8 mouse cellular contexts compared by ENCODE assay signal in genomic region chr9:50767531-50768106, GRCm38 (mm10). TPM values are rescaled to one million over a fixed set of nuclear protein-coding genes. Genes with fewer than 3 reads are reported as not detected.
DNase-seq lines count a peak whose midpoint lies in the region; ATAC-seq and TF ChIP-seq lines count a peak whose summit lies in the region.

No protein-coding gene starts in this region.

- TF ChIP-seq EP300 in MEL (IDR thresholded peaks at IDR 0.05; ENCODE audit: low read depth in 1 of 2, low read length in 2 of 2) = no peak

- no peaks in the 10 kb centered on the region for H3K27me3 ChIP-seq in heart, embryonic 15.5 days
- no peaks in the 10 kb centered on the region for H3K27me3 ChIP-seq in MEL (ENCODE audit: control insufficient read depth in 1 of 2, insufficient read depth in 2 of 2, low read length in 2 of 2)
- no peaks in the 10 kb centered on the region for H3K27me3 ChIP-seq in forebrain, embryonic 12.5 days
- no peaks in the 10 kb centered on the region for H3K27me3 ChIP-seq in liver, embryonic 12.5 days (replicated peaks)

- TF ChIP-seq CTCF in MEL (IDR thresholded peaks at IDR 0.05 in 2 of 3, conservative IDR thresholded peaks at IDR 0.05 in 1 of 3; ENCODE audit: control insufficient read depth in 1 of 3, insufficient read depth in 1 of 3, low read depth in 2 of 3, low read length in 3 of 3, poor library complexity in 1 of 3, severe bottlenecking in 1 of 3) = no peak

- WGBS in heart, embryonic 15.5 days = 5% methylated on average over 17 of the region's 17 CpGs
- WGBS in forebrain, embryonic 12.5 days = 5% methylated on average over 17 of the region's 17 CpGs
- 5% methylated on average over 17 of the region's 17 CpGs for WGBS in liver, embryonic 12.5 days (ENCODE audit: insufficient replicate concordance)

- peaks cover 18% of the 10 kb centered on the region for H3K4me1 ChIP-seq in heart, embryonic 15.5 days (replicated peaks)
- H3K4me1 ChIP-seq in MEL (ENCODE audit: control insufficient read depth in 1 of 2, insufficient read depth in 2 of 2, low read length in 2 of 2) = peaks cover 0 to 6% of the 10 kb centered on the region in 2 experiments; a peak in 3 of 4 replicates
- H3K4me1 ChIP-seq in forebrain, embryonic 12.5 days = peaks cover 13% of the 10 kb centered on the region
- peaks cover 26% of the 10 kb centered on the region for H3K4me1 ChIP-seq in liver, embryonic 12.5 days

- 0 out of 4 replicates have a peak, but pooled peaks of 1 of the 2 experiments have one; percentile 32 for TF ChIP-seq POLR2A in MEL (IDR thresholded peaks at IDR 0.05; ENCODE audit: control insufficient read depth in 1 of 2, insufficient read depth in 1 of 2, low read depth in 1 of 2, low read length in 2 of 2, poor library complexity in 1 of 2)

- peaks cover 7% of the 10 kb centered on the region; the same call in 1 of the 2 replicates for H3K79me2 ChIP-seq in MEL (ENCODE audit: control insufficient read depth, insufficient read depth, low read length, poor library complexity)

- H3K36me3 ChIP-seq in heart, embryonic 15.5 days = no peaks in the 10 kb centered on the region; the same call in 1 of the 2 replicates
- peaks cover 0 to 15% of the 10 kb centered on the region in 2 experiments; a peak in 2 of 4 replicates for H3K36me3 ChIP-seq in MEL (ENCODE audit: control insufficient read depth in 1 of 2, insufficient read depth in 2 of 2, low read length in 2 of 2)
- no peaks in the 10 kb centered on the region for H3K36me3 ChIP-seq in forebrain, embryonic 12.5 days (replicated peaks)
- H3K36me3 ChIP-seq in liver, embryonic 12.5 days = peaks cover 24% of the 10 kb centered on the region

- H3K9me3 ChIP-seq in heart, embryonic 15.5 days (replicated peaks) = no peaks in the 10 kb centered on the region
- H3K9me3 ChIP-seq in MEL (replicated peaks; ENCODE audit: insufficient read depth, low read length) = no peaks in the 10 kb centered on the region
- H3K9me3 ChIP-seq in forebrain, embryonic 12.5 days = no peaks in the 10 kb centered on the region
- H3K9me3 ChIP-seq in liver, embryonic 12.5 days (replicated peaks) = no peaks in the 10 kb centered on the region

- H3K4me2 ChIP-seq in heart, embryonic 15.5 days = peak overlapping the region; percentile 88
- H3K4me2 ChIP-seq in forebrain, embryonic 12.5 days = peak overlapping the region; percentile 69
- peak overlapping the region; percentile 91 for H3K4me2 ChIP-seq in liver, embryonic 12.5 days

- peak overlapping the region; percentile 98 for H3K27ac ChIP-seq in heart, embryonic 15.5 days
- H3K27ac ChIP-seq in MEL (ENCODE audit: control insufficient read depth, low read depth, low read length) = peak overlapping the region; percentile 51
- H3K27ac ChIP-seq in forebrain, embryonic 12.5 days = peak overlapping the region; percentile 89
- peak overlapping the region; percentile 93 for H3K27ac ChIP-seq in liver, embryonic 12.5 days

- no peak for ATAC-seq in heart, embryonic 15.5 days (replicated peaks; ENCODE audit: insufficient number of reproducible peaks, insufficient read depth, low FRiP score, low read depth)
- peak; percentile 34 for ATAC-seq in forebrain, embryonic 12.5 days (ENCODE audit: low FRiP score)
- ATAC-seq in liver, embryonic 12.5 days = peak; percentile 44

- no peak for TF ChIP-seq RAD21 in MEL (IDR thresholded peaks at IDR 0.05; ENCODE audit: low read depth, low read length)

- no peak for DNase-seq in heart, adult 9 months (ENCODE audit: low spot score in 2 of 2)
- no peak for DNase-seq in MEL (ENCODE audit: low read depth, low spot score)
- peak; percentile 35 for DNase-seq in telencephalon, adult 2 months (ENCODE audit: low read depth, low spot score)
- DNase-seq in B cell, adult 2 months = no peak
- DNase-seq in layer of hippocampus, adult 9-11 months = no peak

- H3K4me3 ChIP-seq in heart, embryonic 15.5 days = peak overlapping the region; percentile 79
- peak overlapping the region; percentile 81 to 88 for H3K4me3 ChIP-seq in MEL (ENCODE audit: control insufficient read depth in 1 of 2, insufficient read depth in 1 of 2, low read depth in 2 of 2, low read length in 2 of 2)
- H3K4me3 ChIP-seq in forebrain, embryonic 12.5 days (replicated peaks) = peak overlapping the region; percentile 61
- H3K4me3 ChIP-seq in liver, embryonic 12.5 days = peak overlapping the region; percentile 75

- peak overlapping the region; percentile 74 for H3K9ac ChIP-seq in heart, embryonic 15.5 days
- H3K9ac ChIP-seq in MEL (ENCODE audit: control insufficient read depth, low read depth, low read length, poor library complexity, severe bottlenecking) = peak overlapping the region; percentile 98
- H3K9ac ChIP-seq in forebrain, embryonic 12.5 days = peak overlapping the region; percentile 71
- H3K9ac ChIP-seq in liver, embryonic 12.5 days = peak overlapping the region; percentile 74

TF ChIP-seq in MEL, 35 proteins besides CTCF, POLR2A, EP300 and RAD21:
- TF ChIP-seq ZMIZ1 (IDR thresholded peaks at IDR 0.05; ENCODE audit: low read depth, low read length) (0 out of 2 replicates have a peak, but pooled peaks have one; percentile 25), MYC (IDR thresholded peaks at IDR 0.05; ENCODE audit: low read depth, low read length) (no peak)

RNA-seq across cellular contexts. Expression of gene Fdxacb1, which starts 0.4 kb away (rescaled TPM):
- 7.6 and 10.2 TPM in 2 replicates for polyA plus RNA-seq in heart, embryonic 15.5 days (2015; fragmentation: Nextera tagmentation; extraction: Ambion mirVana)
- 6.1 and 6.5 TPM in 2 replicates for total RNA-seq in MEL (2012; rRNA removed)
- 1 to 10 TPM in 1 of 2 experiments, not detected in 1; 9.7 TPM for polyA plus RNA-seq in MEL (2012; ENCODE audit: insufficient read depth in 1 of 2, insufficient read length in 2 of 2, low read depth in 1 of 2, low replicate concordance in 2 of 2, missing spikeins in 1 of 2)
- 10.6 and 11.7 TPM in 2 replicates for polyA plus RNA-seq in forebrain, embryonic 12.5 days (2016; fragmentation: Nextera tagmentation; extraction: Ambion mirVana)
- 11.5 and 13.7 TPM in 2 replicates for polyA plus RNA-seq in liver, embryonic 12.5 days (2016; fragmentation: Nextera tagmentation; extraction: Ambion mirVana)

RNA-seq across cellular contexts. Expression of gene Alg9, which starts 7.2 kb away (rescaled TPM):
- polyA plus RNA-seq in heart, embryonic 15.5 days (2015; fragmentation: Nextera tagmentation; extraction: Ambion mirVana) = 20.7 and 29.7 TPM in 2 replicates
- 23.3 and 24.0 TPM in 2 replicates for total RNA-seq in MEL (2012; rRNA removed)
- polyA plus RNA-seq in MEL (2012; ENCODE audit: insufficient read depth in 1 of 2, insufficient read length in 2 of 2, low read depth in 1 of 2, low replicate concordance in 2 of 2, missing spikeins in 1 of 2) = 10 to 100 TPM in 1 of 2 experiments, not detected in 1; 46.7 TPM
- 38.0 and 40.6 TPM in 2 replicates for polyA plus RNA-seq in forebrain, embryonic 12.5 days (2016; fragmentation: Nextera tagmentation; extraction: Ambion mirVana)
- polyA plus RNA-seq in liver, embryonic 12.5 days (2016; fragmentation: Nextera tagmentation; extraction: Ambion mirVana) = 20.9 and 23.1 TPM in 2 replicates

RNA-seq across cellular contexts. Expression of gene 1110032A03Rik, which starts 7.7 kb away (rescaled TPM):
- 24.4 and 25.1 TPM in 2 replicates for polyA plus RNA-seq in heart, embryonic 15.5 days (2015; fragmentation: Nextera tagmentation; extraction: Ambion mirVana)
- total RNA-seq in MEL (2012; rRNA removed) = 7.1 and 9.2 TPM in 2 replicates
- 10 to 100 TPM in 1 of 2 experiments, not detected in 1; 12.8 TPM for polyA plus RNA-seq in MEL (2012; ENCODE audit: insufficient read depth in 1 of 2, insufficient read length in 2 of 2, low read depth in 1 of 2, low replicate concordance in 2 of 2, missing spikeins in 1 of 2)
- 35.6 and 38.0 TPM in 2 replicates for polyA plus RNA-seq in forebrain, embryonic 12.5 days (2016; fragmentation: Nextera tagmentation; extraction: Ambion mirVana)
- polyA plus RNA-seq in liver, embryonic 12.5 days (2016; fragmentation: Nextera tagmentation; extraction: Ambion mirVana) = 14.5 and 15.1 TPM in 2 replicates

RNA-seq across cellular contexts. Expression of gene Hspb2, which starts 15.5 kb away (rescaled TPM):
- polyA plus RNA-seq in heart, embryonic 15.5 days (2015; fragmentation: Nextera tagmentation; extraction: Ambion mirVana) = 236 and 268 TPM in 2 replicates
- total RNA-seq in MEL (2012; rRNA removed) = not detected in 2 replicates
- polyA plus RNA-seq in MEL (2012; ENCODE audit: insufficient read depth in 1 of 2, insufficient read length in 2 of 2, low read depth in 1 of 2, low replicate concordance in 2 of 2, missing spikeins in 1 of 2) = not detected
- 0.54 TPM in 1 of 2 replicates, not detected in the other for polyA plus RNA-seq in forebrain, embryonic 12.5 days (2016; fragmentation: Nextera tagmentation; extraction: Ambion mirVana)
- polyA plus RNA-seq in liver, embryonic 12.5 days (2016; fragmentation: Nextera tagmentation; extraction: Ambion mirVana) = 0.82 and 1.2 TPM in 2 replicates

RNA-seq across cellular contexts. Expression of gene Cryab, which starts 16.5 kb away (rescaled TPM):
- 978 and 1,330 TPM in 2 replicates for polyA plus RNA-seq in heart, embryonic 15.5 days (2015; fragmentation: Nextera tagmentation; extraction: Ambion mirVana)
- total RNA-seq in MEL (2012; rRNA removed) = not detected in 2 replicates
- polyA plus RNA-seq in MEL (2012; ENCODE audit: insufficient read depth in 1 of 2, insufficient read length in 2 of 2, low read depth in 1 of 2, low replicate concordance in 2 of 2, missing spikeins in 1 of 2) = not detected
- 3.9 and 6.5 TPM in 2 replicates for polyA plus RNA-seq in forebrain, embryonic 12.5 days (2016; fragmentation: Nextera tagmentation; extraction: Ambion mirVana)
- polyA plus RNA-seq in liver, embryonic 12.5 days (2016; fragmentation: Nextera tagmentation; extraction: Ambion mirVana) = 6.6 and 7.8 TPM in 2 replicates
